Mouse (Mus musculus) myocyte (in vitro differentiated cells): ENCODE measurements around the gene Pias3. TPM values are rescaled to one million over a fixed set of nuclear protein-coding genes. Genes with fewer than 3 reads are reported as not detected.
"Not testable (repeated sequence)": the region's sequence is repeated elsewhere in the genome, so short reads cannot be mapped to it uniquely, and the experiment has no call there.

Source experiments
- H3K27me3 ChIP-seq: one replicate; pipeline ENCODE4 v1.6.1; 2011; ENCODE audit not compliant: control insufficient read depth, insufficient read depth, insufficient read length
- H3K36me3 ChIP-seq: one replicate; pipeline ENCODE4 v1.6.1; 2011; ENCODE audit not compliant: control insufficient read depth, insufficient read depth
- H3K4me2 ChIP-seq: one replicate; pipeline ENCODE4 v1.6.1; 2011; ENCODE audit warnings: low read depth, control low read depth
- H3K4me3 ChIP-seq: one replicate; pipeline ENCODE4 v1.5.1; 2011; ENCODE audit warnings: mild to moderate bottlenecking, control low read depth, moderate library complexity
- H3K79me2 ChIP-seq: one replicate; pipeline ENCODE4 v1.6.1; 2011; ENCODE audit not compliant: control insufficient read depth, insufficient read depth
- H3ac ChIP-seq: one replicate; pipeline ENCODE4 v1.6.1; 2011; ENCODE audit not compliant: control insufficient read depth, insufficient read length
- CEBPB ChIP-seq: IDR thresholded peaks from 2 replicates; pipeline ENCODE4 v1.6.1; 2011; ENCODE audit warnings: mild to moderate bottlenecking, moderate library complexity; ENCODE audit not compliant: poor library complexity, insufficient read depth, severe bottlenecking
- E2F4 ChIP-seq: IDR thresholded peaks from one replicate; pipeline ENCODE4 v1.6.1; 2011; ENCODE audit warnings: mild to moderate bottlenecking, control low read depth, moderate library complexity; ENCODE audit not compliant: insufficient read depth
- MAX ChIP-seq: IDR thresholded peaks from one replicate; pipeline ENCODE4 v1.6.1; 2011; ENCODE audit warnings: low read depth, mild to moderate bottlenecking, control low read depth
- MYOD1 ChIP-seq, 3 experiments: IDR thresholded peaks; one replicate each; pipeline ENCODE4 v1.6.1; 2011; ENCODE audit warnings: control low read depth in 2 of 3, low read depth in 2 of 3, mild to moderate bottlenecking in 2 of 3, moderate library complexity in 1 of 3; ENCODE audit not compliant: insufficient read length in 2 of 3, control insufficient read depth in 1 of 3
- MYOG ChIP-seq, 3 experiments: IDR thresholded peaks; one replicate each; pipeline ENCODE4 v1.6.1; 2011; ENCODE audit warnings: control low read depth in 2 of 3, low read depth in 2 of 3, mild to moderate bottlenecking in 2 of 3; ENCODE audit not compliant: insufficient read length in 2 of 3, control insufficient read depth in 1 of 3, insufficient read depth in 1 of 3
- POLR2A ChIP-seq: IDR thresholded peaks from one replicate; pipeline ENCODE4 v1.6.1; 2011; ENCODE audit warnings: low read depth, mild to moderate bottlenecking, control low read depth, moderate library complexity; ENCODE audit not compliant: insufficient read length
- POLR2AphosphoS2 ChIP-seq: IDR thresholded peaks from one replicate; pipeline ENCODE4 v1.6.1; 2011; ENCODE audit warnings: low read depth, control low read depth; ENCODE audit not compliant: insufficient read length
- REST ChIP-seq: IDR thresholded peaks from one replicate; pipeline ENCODE4 v1.6.1; 2011; ENCODE audit warnings: mild to moderate bottlenecking, control low read depth, moderate library complexity; ENCODE audit not compliant: insufficient read depth, insufficient read length
- SRF ChIP-seq: IDR thresholded peaks from one replicate; pipeline ENCODE4 v1.6.1; 2011; ENCODE audit warnings: low read depth; ENCODE audit not compliant: control insufficient read depth, insufficient read length
- TCF12 ChIP-seq: IDR thresholded peaks from one replicate; pipeline ENCODE4 v1.6.1; 2011; ENCODE audit warnings: mild to moderate bottlenecking, control low read depth; ENCODE audit not compliant: poor library complexity, insufficient read depth, severe bottlenecking
- TCF3 ChIP-seq: IDR thresholded peaks from one replicate; pipeline ENCODE4 v1.6.1; 2011; ENCODE audit warnings: low read depth, control low read depth; ENCODE audit not compliant: insufficient read length
- USF1 ChIP-seq: IDR thresholded peaks from one replicate; pipeline ENCODE4 v1.6.1; 2011; ENCODE audit warnings: low read depth, mild to moderate bottlenecking, control low read depth, moderate library complexity
- polyA plus RNA-seq: library from polyadenylated mRNA; unstranded; fragments of >200 nt; fragmentation: generic; extraction: Trizol; gene quantifications from one replicate; pipeline ENCODE4 v1.2.1, GENCODE M21; 2012; ENCODE audit warnings: missing spikeins

The Pias3 gene
- polyA plus RNA-seq, 1 experiment, result 16.7 TPM

- no peak overlapping the region for H3K4me2 ChIP-seq
- H3ac ChIP-seq, result no peak overlapping the region
- no peaks in the 10 kb centered on the region for H3K79me2 ChIP-seq
- no peaks in the 10 kb centered on the region for H3K36me3 ChIP-seq
- no peak overlapping the region for H3K4me3 ChIP-seq
- no peaks in the 10 kb centered on the region for H3K27me3 ChIP-seq
- no peak for TF ChIP-seq CEBPB
Observed at GRCm38 (mm10) chr3:96684822-96685156, 11.4 kb upstream of the Pias3 start.

- not testable (repeated sequence) for H3K27me3 ChIP-seq, H3K79me2 ChIP-seq, H3K36me3 ChIP-seq, H3K4me2 ChIP-seq, H3K4me3 ChIP-seq, H3ac ChIP-seq
Observed at GRCm38 (mm10) chr3:96686057-96686456, 10.1 kb upstream of the Pias3 start.

GRCm38 (mm10) chr3:96688854-96689253, 7.3 kb upstream of the Pias3 start:
- Histone ChIP-seq H3ac (no peak overlapping the region), H3K36me3 (no peaks in the 10 kb centered on the region), H3K4me2 (no peak overlapping the region), H3K4me3 (no peak overlapping the region), H3K79me2 (no peaks in the 10 kb centered on the region), H3K27me3 (no peaks in the 10 kb centered on the region)
- TF ChIP-seq MAX (no peak), USF1 (no peak), E2F4 (no peak), POLR2A (no peak), MYOG (IDR thresholded peaks at IDR 0.05; ENCODE audit: control insufficient read depth in 1 of 3, insufficient read depth in 1 of 3, insufficient read length in 2 of 3, low read depth in 2 of 3) (no peak), TCF3 (no peak), CEBPB (no peak), TCF12 (no peak), MYOD1 (IDR thresholded peaks at IDR 0.05; ENCODE audit: control insufficient read depth in 1 of 3, insufficient read length in 2 of 3, low read depth in 2 of 3) (no peak), POLR2AphosphoS2 (no peak), SRF (no peak), REST (no peak)

GRCm38 (mm10) chr3:96690298-96690697, 5.9 kb upstream of the Pias3 start:
- Histone ChIP-seq H3K36me3 (no peaks in the 10 kb centered on the region), H3K4me3 (no peak overlapping the region), H3K27me3 (no peaks in the 10 kb centered on the region), H3ac (no peak overlapping the region), H3K4me2 (no peak overlapping the region), H3K79me2 (no peaks in the 10 kb centered on the region)
- no peak for TF ChIP-seq REST

GRCm38 (mm10) chr3:96692506-96692905, 3.7 kb upstream of the Pias3 start:
- no peaks in the 10 kb centered on the region for H3K36me3 ChIP-seq
- H3K27me3 ChIP-seq, result no peaks in the 10 kb centered on the region
- H3K4me3 ChIP-seq, result no peak overlapping the region
- TF ChIP-seq CEBPB, result no peak
- no peak for TF ChIP-seq MYOG (IDR thresholded peaks at IDR 0.05; ENCODE audit: control insufficient read depth in 1 of 3, insufficient read depth in 1 of 3, insufficient read length in 2 of 3, low read depth in 2 of 3)
- no peak for TF ChIP-seq MAX
- no peak for TF ChIP-seq E2F4
- TF ChIP-seq USF1, result no peak
- no peak overlapping the region for H3ac ChIP-seq
- H3K79me2 ChIP-seq, result peaks cover 2% of the 10 kb centered on the region
- no peak overlapping the region for H3K4me2 ChIP-seq

GRCm38 (mm10) chr3:96693579-96693978, 2.6 kb upstream of the Pias3 start:
- Histone ChIP-seq H3K36me3 (no peaks in the 10 kb centered on the region), H3K4me3 (no peak overlapping the region), H3ac (no peak overlapping the region), H3K4me2 (no peak overlapping the region), H3K79me2 (peaks cover 9% of the 10 kb centered on the region), H3K27me3 (no peaks in the 10 kb centered on the region)
- TF ChIP-seq MAX (no peak), REST (no peak), USF1 (no peak)
